Mouse (Mus musculus): Measurements from ENCODE around the gene Orai2. TPM values are rescaled to one million over a fixed set of nuclear protein-coding genes. Genes with fewer than 3 reads are reported as not detected.
"Not testable (repeated sequence)": the region's sequence is repeated elsewhere in the genome, so short reads cannot be mapped to it uniquely, and the experiment has no call there.

Gene Orai2
- polyA plus RNA-seq, 1 experiment from 2014 or later = 7.4 TPM

GRCm38 (mm10) chr5:136169626-136170511 is 644 bp downstream of the Orai2 start:
- Histone ChIP-seq H3K4me1 (peaks cover 20% of the 10 kb centered on the region), H3K27ac (peak overlapping the region; percentile 83), H3K27me3 (ENCODE audit: poor library complexity, severe bottlenecking) (peaks cover 17% of the 10 kb centered on the region), H3K9me3 (peaks cover 7% of the 10 kb centered on the region; the same call in 1 of the 2 replicates), H3K4me3 (peak overlapping the region; percentile 69), H3K36me3 (replicated peaks) (peaks cover 15% of the 10 kb centered on the region)
- whole genome bisulfite sequencing = 16% methylated on average over 15 of the region's 15 CpGs
- DNase-seq (ENCODE audit: extremely low spot score, low spot score) = no peak

DNA sequence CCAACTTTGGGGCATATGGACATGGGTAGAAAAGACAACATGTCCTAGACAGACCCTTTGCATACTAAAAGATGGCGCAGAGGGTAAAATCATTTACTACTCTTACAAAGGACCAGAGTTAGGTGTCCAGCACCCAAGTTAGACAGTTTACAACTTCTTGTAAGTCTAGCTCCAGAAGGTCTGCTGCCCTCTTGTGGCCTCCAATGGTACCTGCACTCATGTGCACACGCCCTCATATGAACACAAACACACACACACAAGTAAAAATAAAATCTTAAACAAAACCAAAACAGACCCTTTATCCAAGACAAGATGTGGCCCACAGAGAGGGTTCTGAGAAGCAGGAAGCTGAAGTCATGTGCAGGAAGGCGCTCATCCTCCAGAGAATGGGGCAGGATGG is 2.4 kb downstream of the Orai2 start:
- DNase-seq (ENCODE audit: extremely low spot score, low spot score) = no peak
- H3K4me1 ChIP-seq = peaks cover 20% of the 10 kb centered on the region
- no peak overlapping the region for H3K27ac ChIP-seq
- peaks cover 7% of the 10 kb centered on the region; the same call in 1 of the 2 replicates for H3K9me3 ChIP-seq
- H3K27me3 ChIP-seq (ENCODE audit: poor library complexity, severe bottlenecking) = peaks cover 17% of the 10 kb centered on the region
- peaks cover 15% of the 10 kb centered on the region for H3K36me3 ChIP-seq (replicated peaks)
- H3K4me3 ChIP-seq = no peak overlapping the region
- 94% methylated on average over 3 of the region's 3 CpGs for WGBS

- Histone ChIP-seq H3K4me1 (peaks cover 20% of the 10 kb centered on the region), H3K27ac (no peak overlapping the region), H3K9me3 (peaks cover 7% of the 10 kb centered on the region; the same call in 1 of the 2 replicates), H3K27me3 (ENCODE audit: poor library complexity, severe bottlenecking) (peaks cover 12% of the 10 kb centered on the region), H3K4me3 (no peak overlapping the region), H3K36me3 (replicated peaks) (peaks cover 15% of the 10 kb centered on the region)
- no peak for DNase-seq (ENCODE audit: extremely low spot score, low spot score)
- WGBS = 93% methylated on average over 4 of the region's 4 CpGs
Measured at GRCm38 (mm10) chr5:136167296-136167695, 3.2 kb downstream of the Orai2 start.

DNA sequence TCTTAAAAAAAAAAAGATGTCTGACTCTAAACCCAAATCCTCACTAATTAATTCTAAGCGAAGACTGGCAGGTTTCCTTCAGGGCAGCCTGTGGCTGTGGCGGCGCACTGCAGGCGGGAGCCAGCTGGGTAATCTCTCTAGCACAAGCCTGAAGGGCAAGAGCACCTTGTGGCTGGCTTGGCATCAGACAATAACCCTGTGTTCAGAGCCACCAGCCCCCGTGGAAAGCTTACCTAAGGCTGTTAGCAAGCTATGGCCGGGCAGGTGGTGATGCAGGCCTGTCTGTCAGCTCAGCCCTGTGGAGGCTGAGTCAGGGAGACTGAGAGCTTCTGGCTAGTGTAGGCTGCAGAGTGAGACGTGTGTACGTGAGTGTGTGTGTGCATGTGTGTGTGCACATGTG is 5.3 kb downstream of the Orai2 start:
- DNase-seq (ENCODE audit: extremely low spot score, low spot score) = no peak
- H3K4me1 ChIP-seq = peaks cover 9% of the 10 kb centered on the region
- H3K9me3 ChIP-seq = peaks cover 7% of the 10 kb centered on the region; the same call in 1 of the 2 replicates
- H3K36me3 ChIP-seq (replicated peaks) = peaks cover 19% of the 10 kb centered on the region
- WGBS = 81% methylated on average over 8 of the region's 8 CpGs
- no peak overlapping the region for H3K27ac ChIP-seq
- no peak overlapping the region for H3K4me3 ChIP-seq
- H3K27me3 ChIP-seq (ENCODE audit: poor library complexity, severe bottlenecking) = no peaks in the 10 kb centered on the region

DNA sequence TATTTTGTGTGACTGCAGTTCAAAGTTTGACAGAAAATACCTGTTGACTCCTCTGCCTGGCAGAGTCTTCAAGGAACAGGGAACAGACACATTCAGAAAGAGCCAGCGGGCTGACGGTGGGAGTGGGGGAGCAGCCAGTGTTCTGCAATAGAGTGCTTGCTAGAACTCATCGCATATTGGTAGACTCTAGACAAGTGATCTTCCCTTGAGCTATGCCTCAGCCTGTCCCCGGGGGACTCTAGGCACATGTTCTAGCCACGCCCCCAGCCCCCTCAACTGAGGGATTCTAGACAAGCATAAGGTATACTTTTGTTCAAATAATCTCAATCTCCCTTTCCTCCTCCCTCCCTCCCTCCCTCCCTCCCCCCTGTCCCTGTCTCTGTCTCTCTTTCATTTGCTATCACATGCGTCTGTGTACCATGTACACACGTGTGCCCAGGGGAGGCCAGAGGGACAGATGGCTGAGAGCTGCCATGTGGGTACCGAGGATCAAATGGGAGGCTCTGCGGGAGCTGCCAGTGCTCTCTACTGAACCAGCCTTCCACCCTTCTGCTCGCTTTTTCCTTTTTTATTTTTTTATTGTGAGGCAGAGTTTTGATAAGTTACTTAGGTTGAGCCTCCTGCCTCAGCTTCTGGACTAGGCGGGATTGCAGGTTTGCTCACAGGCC is 6.6 kb downstream of the Orai2 start:
- 87% methylated on average over 11 of the region's 11 CpGs for WGBS
- no peak for DNase-seq (ENCODE audit: extremely low spot score, low spot score)
- H3K27ac ChIP-seq = no peak overlapping the region

GRCm38 (mm10) chr5:136160084-136160483 is 10.4 kb downstream of the Orai2 start:
- DNase-seq (ENCODE audit: extremely low spot score, low spot score); H3K36me3 ChIP-seq (replicated peaks); H3K27me3 ChIP-seq (ENCODE audit: poor library complexity, severe bottlenecking); H3K27ac ChIP-seq; H3K4me3 ChIP-seq; H3K4me1 ChIP-seq; H3K9me3 ChIP-seq: not testable (repeated sequence)
- 93% methylated on average over 11 of the region's 12 CpGs for WGBS

More for the DNA sequence above, 6.6 kb downstream of the Orai2 start:
- Histone ChIP-seq H3K4me3 (no peak overlapping the region), H3K9me3 (peaks cover 7% of the 10 kb centered on the region; the same call in 1 of the 2 replicates), H3K27me3 (ENCODE audit: poor library complexity, severe bottlenecking) (no peaks in the 10 kb centered on the region), H3K4me1 (no peaks in the 10 kb centered on the region), H3K36me3 (replicated peaks) (peaks cover 21% of the 10 kb centered on the region)

- 92% methylated on average over 5 of the region's 5 CpGs for WGBS
- DNase-seq (ENCODE audit: extremely low spot score, low spot score) = no peak
- no peaks in the 10 kb centered on the region for H3K27me3 ChIP-seq (ENCODE audit: poor library complexity, severe bottlenecking)
- no peaks in the 10 kb centered on the region for H3K4me1 ChIP-seq
- H3K4me3 ChIP-seq = no peak overlapping the region
- H3K9me3 ChIP-seq = no peaks in the 10 kb centered on the region
- H3K36me3 ChIP-seq (replicated peaks) = 0 out of 2 replicates have a peak, but pooled peaks cover 3% of the 10 kb centered on the region
- H3K27ac ChIP-seq = no peak overlapping the region
Measured at GRCm38 (mm10) chr5:136155399-136155798, 15.1 kb downstream of the Orai2 start.

GRCm38 (mm10) chr5:136152365-136152764 is 18.1 kb downstream of the Orai2 start:
- H3K9me3 ChIP-seq = no peaks in the 10 kb centered on the region
- H3K4me1 ChIP-seq = no peaks in the 10 kb centered on the region
- H3K4me3 ChIP-seq = no peak overlapping the region
- no peaks in the 10 kb centered on the region for H3K36me3 ChIP-seq (replicated peaks)
- 87% methylated on average over 8 of the region's 8 CpGs for WGBS
- H3K27me3 ChIP-seq (ENCODE audit: poor library complexity, severe bottlenecking) = no peaks in the 10 kb centered on the region
- no peak for DNase-seq (ENCODE audit: extremely low spot score, low spot score)
- H3K27ac ChIP-seq = no peak overlapping the region

DNA sequence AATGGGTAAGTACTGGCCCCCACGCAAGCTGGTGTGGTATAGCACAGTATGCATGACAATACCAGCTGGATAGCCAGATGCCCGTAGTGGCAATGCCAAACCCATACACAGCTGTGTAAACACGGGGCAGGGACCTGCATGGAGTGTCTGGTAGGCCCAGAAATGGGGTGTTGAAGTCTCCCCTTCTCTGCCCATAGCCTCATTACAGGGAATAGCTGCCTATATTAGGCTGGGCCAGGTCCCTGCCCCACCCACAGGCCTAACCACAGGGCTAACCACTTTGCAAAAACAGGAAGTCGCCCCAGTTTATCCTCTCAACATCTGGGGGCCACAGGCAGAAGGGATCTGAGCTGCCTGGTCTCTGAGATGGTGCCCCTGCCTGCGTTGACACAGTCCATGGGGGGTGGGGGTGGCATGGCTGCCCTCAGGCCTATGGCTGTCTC is 21.4 kb downstream of the Orai2 start:
- WGBS = 72% methylated on average over 5 of the region's 5 CpGs
- not testable (repeated sequence) for DNase-seq (ENCODE audit: extremely low spot score, low spot score); H3K27ac ChIP-seq; H3K4me3 ChIP-seq; H3K36me3 ChIP-seq (replicated peaks); H3K27me3 ChIP-seq (ENCODE audit: poor library complexity, severe bottlenecking); H3K4me1 ChIP-seq; H3K9me3 ChIP-seq

DNA sequence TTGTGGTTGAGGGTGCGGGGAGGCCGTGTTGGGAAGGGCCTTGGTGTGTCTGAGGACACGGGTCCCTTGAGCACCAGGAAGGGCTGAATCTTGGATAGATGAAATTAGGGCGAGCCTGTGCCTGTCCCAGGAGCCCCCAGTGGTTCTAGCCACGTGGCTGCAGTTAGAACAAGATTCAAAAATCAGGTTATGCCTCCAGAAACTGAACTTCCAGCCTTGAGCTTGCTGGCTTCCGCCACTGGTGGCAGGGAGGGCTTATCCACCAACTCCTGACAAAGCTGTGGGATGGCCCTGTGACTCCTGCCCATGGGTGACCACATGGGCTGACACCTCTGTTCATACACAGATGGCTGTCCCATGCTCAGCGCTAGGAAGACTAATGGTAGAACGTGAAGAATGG is 22.8 kb downstream of the Orai2 start:
- peaks cover 8% of the 10 kb centered on the region for H3K9me3 ChIP-seq
- peaks cover under 1% of the 10 kb centered on the region; the same call in 1 of the 2 replicates for H3K36me3 ChIP-seq (replicated peaks)
- no peak overlapping the region for H3K4me3 ChIP-seq
- no peak overlapping the region for H3K27ac ChIP-seq
- 73% methylated on average over 8 of the region's 8 CpGs for WGBS
- H3K27me3 ChIP-seq (ENCODE audit: poor library complexity, severe bottlenecking) = no peaks in the 10 kb centered on the region
- no peaks in the 10 kb centered on the region for H3K4me1 ChIP-seq
- no peak for DNase-seq (ENCODE audit: extremely low spot score, low spot score)

DNA sequence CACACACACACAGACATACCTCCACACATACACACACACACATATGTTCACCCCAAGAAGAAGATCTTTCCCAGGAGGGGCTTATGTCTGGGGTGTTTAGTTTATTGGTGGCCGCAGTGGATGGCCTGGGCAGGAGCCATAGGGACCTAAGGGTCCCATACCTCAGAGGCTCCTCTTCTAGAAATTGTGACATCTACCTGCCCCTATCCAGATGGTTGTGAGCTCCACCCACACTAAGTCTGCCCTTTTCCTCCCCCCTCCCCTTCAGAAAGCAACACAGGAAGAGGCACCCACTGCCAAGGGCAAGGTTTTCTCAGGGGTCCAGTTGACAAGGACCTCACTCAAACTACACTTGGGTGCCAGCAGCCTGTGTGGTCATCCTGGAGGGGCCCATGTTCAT is 23.6 kb downstream of the Orai2 start:
- DNase-seq (ENCODE audit: extremely low spot score, low spot score) = no peak
- no peaks in the 10 kb centered on the region for H3K27me3 ChIP-seq (ENCODE audit: poor library complexity, severe bottlenecking)
- 95% methylated on average over 1 of the region's 1 CpGs for WGBS
- H3K9me3 ChIP-seq = peaks cover 8% of the 10 kb centered on the region
- H3K4me3 ChIP-seq = no peak overlapping the region
- H3K36me3 ChIP-seq (replicated peaks) = peaks cover 8% of the 10 kb centered on the region
- H3K4me1 ChIP-seq = no peaks in the 10 kb centered on the region
- H3K27ac ChIP-seq = no peak overlapping the region

- no peak for DNase-seq (ENCODE audit: extremely low spot score, low spot score)
- H3K27me3 ChIP-seq (ENCODE audit: poor library complexity, severe bottlenecking) = no peaks in the 10 kb centered on the region
- no peak overlapping the region for H3K27ac ChIP-seq
- peaks cover 29% of the 10 kb centered on the region for H3K36me3 ChIP-seq (replicated peaks)
- 82% methylated on average over 12 of the region's 12 CpGs for WGBS
- H3K4me1 ChIP-seq = no peaks in the 10 kb centered on the region
- H3K4me3 ChIP-seq = no peak overlapping the region
- peaks cover 8% of the 10 kb centered on the region for H3K9me3 ChIP-seq
Measured at GRCm38 (mm10) chr5:136144606-136145430, 25.7 kb downstream of the Orai2 start.
